Mouse (Mus musculus) thymus, adult 18-20 months (tissue): Measurements from ENCODE around the gene Ugcg.
"Not testable (repeated sequence)": the region's sequence is repeated elsewhere in the genome, so short reads cannot be mapped to it uniquely, and the experiment has no call there.

Source experiments
- DNase-seq, 2 experiments: peaks; one replicate each; pipeline ENCODE4 v3.0.0; 2022; ENCODE audit warnings: mixed read lengths in 2 of 2

Gene Ugcg

DNA sequence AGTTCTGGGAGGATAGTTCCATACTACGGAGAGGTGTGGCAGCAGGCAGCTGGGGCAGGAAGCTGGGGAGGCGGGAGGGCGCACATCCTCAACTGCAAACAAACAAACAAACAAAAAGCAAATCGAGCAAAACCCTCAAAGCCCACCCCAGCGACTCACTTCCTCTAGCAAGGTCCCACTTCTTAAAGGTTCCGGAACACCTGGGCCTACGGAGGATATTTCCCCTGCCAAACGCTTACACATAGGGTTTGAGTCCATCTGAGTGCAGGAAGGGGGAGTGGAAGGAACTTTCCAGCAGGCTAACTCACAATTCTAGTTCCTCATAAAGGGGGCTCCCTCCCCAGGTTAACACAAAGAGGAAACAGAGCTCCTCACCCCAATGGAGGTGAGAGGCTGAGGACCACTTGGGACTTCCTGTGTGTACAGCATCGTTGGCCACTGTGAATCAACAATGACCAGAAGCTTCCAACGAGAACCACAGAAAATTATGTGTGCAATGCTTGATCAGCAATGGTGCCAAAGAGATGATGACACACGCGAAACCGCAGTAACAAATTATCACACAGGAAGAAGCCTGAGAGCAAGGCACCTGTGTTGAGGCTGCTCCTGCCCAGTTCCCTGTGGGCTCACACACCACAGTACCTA lies 71.9 kb downstream of the Ugcg start:
- DNase-seq: peak; percentile 47 to 75

GRCm38 (mm10) chr4:59261582-59261981 lies 72.5 kb downstream of the Ugcg start:
- DNase-seq: not testable (repeated sequence)

- no peak for DNase-seq
Measured at GRCm38 (mm10) chr4:59262156-59262555, 73.1 kb downstream of the Ugcg start.

GRCm38 (mm10) chr4:59263418-59263817 lies 74.4 kb downstream of the Ugcg start:
- DNase-seq: no peak

GRCm38 (mm10) chr4:59264611-59265095 lies 75.6 kb downstream of the Ugcg start:
- DNase-seq: no peak

- DNase-seq: no peak
Measured at GRCm38 (mm10) chr4:59265182-59265581, 76.1 kb downstream of the Ugcg start.

DNA sequence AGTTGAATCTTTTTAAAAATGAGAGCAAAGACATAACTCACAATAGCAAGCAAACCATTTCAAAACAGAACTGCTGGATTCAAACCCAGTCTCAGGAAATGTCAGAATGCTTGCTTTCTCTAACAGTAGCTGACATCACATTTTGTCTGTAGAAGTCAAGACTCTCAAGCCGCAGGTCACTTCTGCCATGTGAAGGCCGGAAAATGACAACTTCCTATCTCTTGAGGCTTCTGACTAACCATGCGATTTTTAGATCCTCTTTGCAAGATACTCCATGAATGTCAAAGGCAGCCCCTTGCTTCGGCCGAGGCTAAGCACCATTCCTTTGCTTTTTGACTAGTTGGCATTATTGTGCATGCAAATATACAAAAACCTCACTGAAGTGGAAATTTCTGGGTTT lies 76.6 kb downstream of the Ugcg start:
- no peak for DNase-seq
